Mouse (Mus musculus): ENCODE data around the gene Ripor2.
"Not testable (repeated sequence)": the region's sequence is repeated elsewhere in the genome, so short reads cannot be mapped to it uniquely, and the experiment has no call there.

The Ripor2 gene

DNA sequence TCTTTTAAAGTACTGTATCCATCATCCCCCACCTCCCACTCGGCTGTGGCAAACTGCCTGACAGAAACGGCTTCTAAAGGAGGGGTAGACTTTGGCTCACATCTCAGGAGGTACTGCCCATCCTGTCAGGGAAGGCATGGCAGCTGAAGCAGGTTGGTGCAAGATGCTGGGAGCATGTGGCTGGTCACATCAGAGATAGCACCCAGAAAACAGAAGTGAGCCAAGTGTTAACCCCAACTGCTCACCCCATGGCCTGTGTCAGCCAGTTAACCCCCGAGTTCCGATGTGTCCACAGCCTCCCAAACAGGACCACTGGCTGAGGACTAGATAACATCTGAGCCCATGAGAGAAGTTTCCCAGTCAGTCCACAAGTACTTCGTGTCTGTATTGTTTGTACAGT is 133.6 kb downstream of the Ripor2 start:
- DNase-seq = no peak

DNA sequence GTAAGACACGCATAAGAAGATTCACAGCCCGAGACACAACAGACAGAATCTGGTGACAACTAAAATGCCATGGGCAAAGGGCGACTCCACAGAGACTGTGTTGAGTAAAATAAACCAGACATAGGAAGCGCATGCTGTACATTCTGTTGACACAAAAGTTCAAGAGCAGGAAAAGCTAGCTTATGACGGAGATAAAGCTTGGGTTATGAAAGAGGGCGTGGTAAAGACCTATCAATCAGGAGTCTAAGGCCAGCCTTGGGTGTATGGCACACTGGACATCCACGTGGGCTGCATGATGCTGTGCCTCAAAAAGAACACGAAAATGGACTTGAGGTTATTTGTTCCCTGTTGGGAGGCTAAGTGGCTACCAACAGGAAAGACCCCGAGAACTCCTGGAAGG is 134.5 kb downstream of the Ripor2 start:
- no peak for DNase-seq

DNA sequence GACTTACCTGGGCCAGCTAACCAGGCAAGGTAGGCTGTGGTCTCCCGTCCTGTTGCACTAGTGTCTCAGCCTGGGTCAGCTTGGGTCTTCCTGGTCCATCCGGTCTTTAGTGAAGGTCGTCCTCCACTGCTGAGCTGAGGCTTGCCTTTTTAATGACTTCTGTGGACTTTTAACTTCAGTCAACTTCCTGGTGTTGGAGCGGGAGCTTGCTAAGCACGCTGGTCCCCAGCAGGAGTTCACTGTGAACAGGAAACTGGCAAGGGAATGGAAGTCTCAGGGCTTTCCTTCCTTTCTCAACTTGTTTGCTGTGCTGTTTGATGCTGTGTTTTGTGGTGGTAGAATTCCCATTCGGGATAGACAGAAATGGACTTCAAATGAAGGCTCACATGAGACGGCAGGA is 135.7 kb downstream of the Ripor2 start:
- DNase-seq = no peak

DNA sequence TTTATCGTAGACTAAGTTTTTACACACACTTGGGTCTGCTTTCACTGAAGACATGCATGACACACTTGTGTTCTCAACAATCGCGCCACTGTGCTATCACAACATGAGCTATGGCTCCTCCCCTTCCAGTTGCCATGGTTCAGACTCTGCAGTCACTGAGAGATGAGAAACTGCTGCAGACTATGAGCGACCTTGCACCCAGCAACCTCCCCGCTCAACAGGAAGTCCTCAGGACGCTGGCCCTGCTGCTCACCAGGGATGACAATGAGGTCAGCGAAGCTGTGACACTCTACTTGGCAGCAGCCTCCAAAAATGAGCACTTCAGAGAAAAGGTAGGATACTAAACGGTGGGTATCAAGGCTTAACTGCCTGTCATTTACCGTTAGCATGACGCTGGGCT is 139.5 kb downstream of the Ripor2 start:
- DNase-seq = no peak

DNA sequence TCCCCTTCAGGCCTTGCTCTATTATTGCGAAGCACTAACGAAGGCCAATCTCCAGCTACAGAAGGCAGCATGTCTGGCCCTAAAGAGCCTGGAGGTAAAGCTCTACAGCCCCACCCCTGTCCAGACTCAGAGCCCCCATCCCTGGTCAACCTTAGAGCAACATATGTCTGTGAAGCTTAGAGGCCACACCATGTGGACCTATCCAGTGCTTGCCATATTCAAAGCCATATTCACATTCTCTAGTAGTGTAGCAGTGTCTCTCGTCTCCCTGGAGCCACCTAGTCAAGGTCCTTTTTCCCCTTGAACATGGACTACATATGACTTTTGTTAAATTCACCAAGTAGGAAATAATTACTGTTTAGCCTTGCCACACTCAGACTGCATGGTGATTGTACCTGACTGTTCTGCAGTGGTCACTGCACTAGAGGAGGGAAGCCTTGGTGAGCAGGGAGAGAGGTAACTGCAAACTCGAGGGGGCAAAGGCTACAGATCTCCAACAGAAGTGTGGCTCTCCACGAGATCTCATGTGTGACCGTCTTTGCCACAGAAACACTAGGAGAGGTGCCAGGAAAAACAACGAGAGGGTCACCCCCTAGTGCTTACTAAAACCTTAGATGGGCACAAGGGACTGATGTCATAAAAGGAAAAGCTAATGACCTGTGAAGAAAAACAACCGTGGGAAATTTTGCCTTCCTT is 141.9 kb downstream of the Ripor2 start:
- no peak for DNase-seq

DNA sequence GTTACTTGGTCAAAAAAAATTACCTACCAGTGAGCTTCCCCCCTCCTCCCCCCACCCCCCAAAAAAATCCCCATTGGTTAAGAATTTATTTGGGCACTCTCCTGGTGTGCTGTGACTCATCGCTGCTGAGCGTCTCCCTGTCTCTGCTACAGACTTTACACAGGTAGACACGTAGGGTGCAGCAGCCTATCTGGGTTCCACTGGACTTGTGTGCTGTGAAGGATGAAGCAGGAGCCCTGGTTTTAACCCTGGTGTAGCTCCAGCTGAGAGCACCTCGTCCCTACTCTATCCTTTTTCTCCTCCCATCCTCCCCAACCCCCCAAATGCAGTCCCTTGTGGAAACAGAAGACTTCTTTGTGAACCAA is 142.4 kb downstream of the Ripor2 start:
- DNase-seq = no peak

DNA sequence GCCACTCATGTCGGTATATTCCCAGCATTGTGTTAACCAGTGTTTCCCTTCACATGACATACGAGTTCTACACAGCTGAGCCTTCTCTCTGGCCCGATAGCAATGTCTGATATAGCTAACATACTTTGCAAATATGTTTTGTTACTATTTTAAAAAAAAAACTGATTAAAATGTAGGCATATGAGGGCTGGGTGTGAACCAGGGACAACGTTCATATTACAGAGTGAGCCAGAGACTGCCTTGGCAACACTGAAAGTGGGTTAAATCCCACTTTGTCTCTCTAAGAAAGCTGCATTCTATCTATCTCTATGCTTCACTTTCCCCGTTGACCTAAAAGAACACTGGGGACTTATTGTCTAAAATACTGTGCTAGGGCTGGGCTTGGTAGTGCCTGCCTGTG is 147.1 kb downstream of the Ripor2 start:
- no peak for DNase-seq

DNA sequence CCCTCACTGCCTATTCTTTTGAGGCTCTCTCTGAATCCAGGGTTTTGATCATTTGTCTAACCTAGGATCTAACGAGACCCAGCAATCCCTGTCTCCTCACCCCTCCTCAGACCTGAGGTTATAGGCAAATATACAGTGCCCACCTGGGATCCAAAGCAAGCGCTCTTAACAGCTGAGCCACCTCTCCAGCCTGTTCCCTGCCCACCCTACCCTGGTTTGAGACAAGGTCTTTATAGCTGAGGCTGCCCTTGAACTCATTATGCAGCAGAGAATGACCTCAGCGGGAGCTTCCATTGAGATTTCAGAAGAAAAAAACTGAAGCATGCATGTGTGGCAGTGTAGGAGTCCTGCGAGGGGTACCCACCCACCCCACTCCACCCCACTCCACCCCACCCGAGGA is 152.5 kb downstream of the Ripor2 start:
- no peak for DNase-seq

DNA sequence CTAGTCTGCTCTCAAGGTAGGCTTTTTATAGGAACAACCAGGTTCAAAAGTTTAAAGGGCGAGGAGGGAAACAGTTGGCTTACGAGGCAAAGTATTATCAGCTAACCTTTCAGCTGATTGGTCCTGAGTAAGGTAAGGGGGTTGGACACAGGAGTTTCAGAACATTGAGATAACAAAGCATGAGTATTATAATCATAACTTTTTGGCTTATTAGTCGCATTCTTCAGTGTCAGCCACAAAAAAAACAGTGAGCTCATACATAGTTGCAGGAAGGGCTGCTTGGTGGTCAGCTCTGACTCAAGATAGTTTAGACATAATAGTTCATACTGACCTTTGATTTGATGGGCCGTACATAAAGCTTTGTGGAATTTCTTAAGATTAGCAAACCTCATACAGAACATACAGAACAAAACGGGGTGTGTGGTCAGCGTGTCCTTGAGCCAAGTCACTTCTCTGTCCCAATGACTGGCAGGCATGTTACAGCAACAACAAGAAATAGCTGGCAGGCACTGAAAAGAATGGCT is 153.7 kb downstream of the Ripor2 start:
- DNase-seq = no peak

DNA sequence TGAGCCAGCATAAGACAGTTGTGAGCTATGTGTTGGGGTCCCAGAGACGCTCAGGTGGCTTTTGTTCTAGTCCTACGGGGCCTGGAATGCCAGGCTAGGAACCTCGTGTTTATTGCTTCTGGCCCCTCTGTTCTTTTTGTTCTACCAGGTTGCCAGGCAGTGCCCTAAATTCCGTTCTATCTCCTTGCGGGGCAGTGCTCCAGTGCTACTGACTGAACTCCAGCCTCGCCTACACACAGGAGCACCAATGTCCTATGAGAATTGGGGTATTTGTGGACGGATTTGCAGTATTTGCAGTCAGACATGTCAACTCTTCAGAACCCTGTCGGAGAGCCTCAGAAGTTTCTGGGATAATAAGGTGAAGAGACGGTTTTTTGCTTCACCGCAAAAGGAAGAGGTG is 159.0 kb downstream of the Ripor2 start, which contains the start of gene Armh2:
TSS of gene Armh2 (plus strand) at position 205 of the 400 bp plus-strand sequence.
- no peak for DNase-seq

DNA sequence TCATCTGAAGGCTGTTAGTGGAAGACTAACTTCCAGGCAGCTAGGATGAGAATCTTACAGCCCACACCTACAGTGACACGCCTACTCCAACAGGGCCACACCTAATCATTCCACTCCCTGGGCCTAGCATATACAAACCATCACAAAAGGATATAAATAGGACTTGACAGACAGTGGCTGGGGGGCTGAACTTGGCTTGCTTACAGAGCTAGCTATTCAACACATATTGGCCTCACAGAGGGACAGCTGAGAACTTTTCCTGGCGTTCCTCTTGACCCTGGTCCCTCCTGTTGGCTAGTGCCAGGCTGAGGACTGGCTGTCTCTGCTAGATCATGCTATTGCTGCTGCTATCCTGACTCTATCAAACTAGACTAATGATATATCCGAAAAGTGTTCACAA is 165.8 kb downstream of the Ripor2 start:
- no peak for DNase-seq

DNA sequence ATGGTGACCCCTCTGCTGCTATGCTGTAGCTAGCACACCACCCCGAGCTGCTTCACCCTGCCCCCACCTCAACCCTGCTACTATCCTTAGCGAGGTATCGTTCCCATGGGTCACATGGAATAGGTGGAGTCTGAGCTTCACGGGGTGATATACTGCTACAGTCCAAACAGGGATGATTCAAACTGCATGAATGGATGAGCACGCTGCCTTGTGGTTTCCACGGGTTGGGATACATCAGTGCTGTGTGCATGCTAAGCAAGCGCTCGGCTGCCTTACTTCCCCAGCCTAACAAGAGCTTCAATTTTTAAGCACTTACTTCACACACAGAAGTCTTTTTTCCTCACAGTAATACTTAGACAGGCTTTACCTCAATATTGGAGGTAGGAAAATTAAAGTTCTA is 168.8 kb downstream of the Ripor2 start:
- DNase-seq = no peak

DNA sequence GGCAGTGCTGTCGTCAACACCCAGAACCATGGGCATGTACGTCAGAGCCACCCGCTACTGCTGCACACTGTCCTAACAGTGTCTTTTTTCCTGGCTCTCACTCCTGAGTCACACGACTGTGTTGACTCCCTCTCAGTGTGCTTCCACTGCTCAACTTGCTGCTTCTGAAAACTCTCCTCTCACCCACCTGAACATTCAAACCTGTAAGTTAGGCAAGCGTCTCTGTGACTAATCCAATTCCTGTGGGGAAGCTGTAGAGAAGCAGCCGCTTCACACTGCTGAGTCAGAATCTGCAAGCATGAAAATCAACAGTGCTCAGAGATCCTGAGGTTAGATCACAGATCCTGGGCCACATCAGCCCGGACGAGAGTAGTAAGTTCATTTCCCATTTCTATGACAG is 169.4 kb downstream of the Ripor2 start:
- DNase-seq = no peak

DNA sequence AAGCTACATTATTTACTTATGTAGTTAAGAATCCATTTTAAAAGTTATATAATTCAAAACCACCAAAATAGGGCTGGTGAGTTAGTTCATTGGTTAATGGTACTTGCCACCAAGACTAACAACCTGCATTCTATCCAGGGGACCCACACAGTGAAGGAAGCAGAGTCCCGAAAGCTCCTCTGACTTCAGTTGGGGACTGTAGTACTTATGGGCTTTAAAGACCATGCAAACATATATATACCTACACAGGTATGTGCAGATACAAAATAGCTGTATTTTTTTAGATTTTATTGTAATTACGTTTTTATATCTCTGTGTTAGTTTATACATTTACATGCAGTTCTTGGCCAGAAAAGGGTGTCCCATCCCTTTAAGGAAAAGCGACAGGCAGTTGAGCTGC is 174.8 kb downstream of the Ripor2 start:
- no peak for DNase-seq

DNA sequence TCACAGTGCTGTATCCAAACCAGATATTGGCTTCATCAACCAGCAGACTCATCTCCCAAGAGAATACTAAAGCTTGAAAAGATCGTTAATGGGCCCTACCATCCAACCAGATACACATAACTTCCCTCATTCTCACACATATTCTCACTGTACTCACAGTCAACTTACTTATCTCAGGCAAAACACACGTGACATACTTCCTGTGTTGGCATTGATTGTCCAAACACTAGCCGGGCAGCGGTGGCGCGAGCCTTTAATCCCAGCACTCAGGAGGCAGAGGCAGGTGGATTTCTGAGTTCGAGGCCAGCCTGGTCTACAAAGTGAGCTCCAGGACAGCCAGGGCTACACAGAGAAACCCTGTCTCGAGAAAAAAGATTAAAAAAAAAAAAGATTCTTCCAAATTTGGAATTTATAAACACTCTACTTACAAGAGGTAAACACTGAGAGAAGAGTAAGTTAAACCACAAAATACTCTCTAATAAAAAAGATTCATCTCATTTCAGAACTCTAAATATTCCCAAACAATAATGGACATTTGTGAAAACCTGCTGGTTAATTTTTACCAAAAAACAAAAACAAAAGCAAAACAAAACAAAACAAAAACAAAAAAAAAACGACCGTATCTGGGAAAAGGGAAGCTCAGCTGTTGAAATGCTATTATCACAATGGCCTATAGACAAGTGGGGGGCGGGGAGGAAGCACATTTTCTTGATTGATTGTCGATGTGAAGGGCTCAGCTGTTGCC is 176.0 kb downstream of the Ripor2 start:
- DNase-seq = no peak

DNA sequence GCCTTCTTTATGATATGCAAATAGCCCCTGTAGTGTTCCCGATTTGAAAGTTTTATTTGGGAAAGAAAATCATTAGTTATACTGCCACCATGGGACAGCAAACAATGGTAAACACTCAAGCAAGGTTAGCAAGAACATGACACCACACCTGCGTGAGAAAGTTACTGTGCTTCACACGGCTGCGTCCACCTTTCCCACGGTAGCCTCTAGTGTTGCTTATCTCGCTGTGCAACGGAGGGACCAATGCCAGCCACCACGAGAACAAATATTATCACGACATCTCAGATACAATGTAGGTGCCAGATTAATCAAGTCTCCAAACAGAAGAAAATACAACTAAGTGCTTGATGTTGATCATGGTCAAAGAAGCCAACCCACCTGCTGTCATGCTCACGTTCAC is 177.5 kb downstream of the Ripor2 start:
- DNase-seq = no peak

DNA sequence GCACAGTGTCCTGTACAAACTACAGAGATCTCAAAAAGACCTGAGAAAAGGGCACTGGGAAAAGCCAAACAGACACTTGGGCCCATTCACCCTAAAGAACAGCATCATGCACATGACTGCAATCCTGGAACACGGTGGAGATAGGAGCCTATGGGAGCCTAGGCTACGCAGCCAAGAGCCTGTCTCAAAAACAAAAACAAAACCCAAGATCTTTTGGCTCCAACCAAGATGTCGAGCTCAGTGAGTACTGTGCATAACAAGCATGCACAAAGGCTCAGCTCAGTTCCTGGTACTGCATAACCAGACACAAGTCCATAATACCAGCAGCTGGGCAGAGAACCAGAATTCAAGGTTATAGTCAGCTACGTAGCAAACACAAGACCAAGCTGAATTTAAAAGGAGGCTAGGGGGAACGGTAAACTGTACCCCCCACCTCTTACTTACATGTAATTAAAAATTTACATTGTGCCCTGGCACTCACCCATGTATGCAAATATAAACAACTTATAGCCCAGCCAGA is 178.4 kb downstream of the Ripor2 start:
- no peak for DNase-seq

DNA sequence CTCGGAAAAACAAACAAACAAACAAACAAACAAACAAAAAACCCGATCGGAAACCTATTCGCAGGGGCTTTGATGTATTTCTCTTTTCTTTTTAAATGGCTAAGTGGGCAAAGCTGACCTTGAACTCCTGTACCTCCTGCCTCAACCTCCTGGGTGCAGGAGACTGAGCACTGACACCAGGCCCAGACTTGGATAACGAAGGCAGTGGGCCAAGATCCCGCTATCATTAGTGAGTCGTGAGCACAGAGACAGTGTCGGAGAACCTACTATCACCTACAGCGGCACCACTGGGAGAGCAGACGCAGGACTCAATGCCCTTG is 179.1 kb downstream of the Ripor2 start:
- DNase-seq = no peak

DNA sequence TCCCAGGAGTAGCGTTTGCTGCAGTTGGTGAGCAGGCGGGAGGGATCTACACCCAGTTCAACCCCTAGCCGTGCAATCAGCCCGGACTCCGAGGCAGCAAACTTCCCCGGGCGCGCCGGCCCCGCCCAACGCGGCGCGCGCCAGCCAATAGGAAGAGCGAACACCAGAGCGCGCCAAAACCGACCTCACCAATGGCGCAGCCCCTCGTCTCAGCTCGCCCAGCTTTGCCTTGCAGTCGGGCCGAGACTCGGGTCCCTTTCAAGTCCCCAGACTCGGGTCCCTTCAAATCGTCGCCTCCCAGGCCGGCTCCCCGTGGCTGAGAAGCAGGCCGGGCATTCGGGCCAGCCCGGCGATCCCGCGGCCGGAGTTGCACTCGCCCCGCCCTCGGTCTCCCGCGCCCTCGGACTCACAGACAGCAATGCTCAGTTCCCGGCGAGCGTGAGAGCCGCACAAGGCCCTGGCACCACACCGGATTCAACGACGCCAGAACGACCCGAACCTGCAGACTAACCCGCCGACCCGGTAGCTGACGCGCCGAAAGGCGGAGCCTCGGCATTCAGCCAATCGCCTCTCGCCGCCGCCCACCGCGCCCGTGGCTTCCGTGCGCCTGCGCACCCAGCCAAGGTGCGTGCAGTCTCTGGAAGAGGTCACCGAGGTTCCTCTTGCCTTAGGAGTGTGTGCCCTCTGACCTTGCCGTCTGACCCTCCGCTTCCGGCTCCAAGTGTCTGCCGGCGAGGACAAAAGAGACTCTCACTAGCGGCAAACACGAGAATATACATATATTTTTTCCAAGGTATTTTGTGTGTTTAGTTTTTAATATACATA is 179.6 kb downstream of the Ripor2 start, which contains the start of gene Gmnn:
TSS of gene Gmnn (minus strand) at position 521 of the 825 bp plus-strand sequence.
- peak; percentile 86 to 91 for DNase-seq

DNA sequence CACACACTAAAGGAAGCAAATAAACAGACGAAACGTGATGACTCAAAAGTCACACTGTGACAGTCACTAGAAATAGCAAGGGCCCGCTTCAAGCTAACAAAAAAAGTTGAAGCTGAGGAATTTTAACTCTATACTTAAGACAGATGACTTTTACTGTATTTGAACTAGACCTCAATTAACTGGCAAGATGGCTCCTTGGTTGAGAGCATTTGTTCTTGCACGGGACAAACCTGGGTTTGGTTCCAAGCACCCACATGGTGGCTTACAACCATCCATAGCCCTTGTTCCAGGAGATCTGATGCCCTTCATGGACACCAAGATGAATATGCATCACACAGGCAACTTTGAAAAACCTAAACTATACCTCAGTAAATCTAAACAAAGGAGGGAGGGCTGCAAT is 180.3 kb downstream of the Ripor2 start:
- no peak for DNase-seq

DNA sequence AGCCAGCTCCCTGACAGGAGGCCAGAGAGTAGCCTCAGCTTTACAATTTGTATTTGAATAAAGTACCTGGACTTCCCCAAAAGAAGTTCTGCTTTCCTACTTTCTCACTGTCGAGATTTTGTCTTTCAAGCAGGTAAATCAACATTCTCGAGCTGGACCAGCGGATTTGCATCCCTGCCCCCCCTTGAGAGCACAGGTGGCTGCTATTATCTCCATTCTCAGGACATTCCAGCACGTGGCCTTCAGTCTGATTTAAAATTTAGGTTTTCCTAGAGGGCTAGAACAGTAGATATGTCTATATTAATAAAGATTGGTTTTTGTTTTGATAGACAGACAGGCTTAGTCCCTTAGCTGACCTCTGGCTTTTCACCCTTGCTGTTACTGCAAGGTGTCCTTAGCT is 185.8 kb downstream of the Ripor2 start:
- DNase-seq = not testable (repeated sequence)

DNA sequence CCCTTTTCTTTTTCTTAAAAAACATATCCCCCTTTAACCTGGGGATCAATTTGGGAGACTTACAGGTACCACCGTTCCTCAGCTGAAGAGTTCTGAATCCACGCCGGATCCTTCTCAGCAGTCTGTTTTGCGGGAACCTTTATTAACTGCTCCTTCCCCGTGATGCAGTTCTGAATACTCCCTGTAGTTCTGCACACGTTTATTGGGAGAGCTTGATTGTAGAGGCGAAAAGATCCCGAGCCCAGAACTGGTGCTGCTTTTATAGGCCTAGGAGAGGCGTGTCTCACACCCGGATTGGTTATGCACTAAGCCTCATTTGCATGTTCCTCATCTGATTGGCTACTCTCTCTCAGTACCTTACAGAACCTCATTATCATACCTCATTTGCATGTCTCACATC is 189.5 kb downstream of the Ripor2 start:
- not testable (repeated sequence) for DNase-seq

DNA sequence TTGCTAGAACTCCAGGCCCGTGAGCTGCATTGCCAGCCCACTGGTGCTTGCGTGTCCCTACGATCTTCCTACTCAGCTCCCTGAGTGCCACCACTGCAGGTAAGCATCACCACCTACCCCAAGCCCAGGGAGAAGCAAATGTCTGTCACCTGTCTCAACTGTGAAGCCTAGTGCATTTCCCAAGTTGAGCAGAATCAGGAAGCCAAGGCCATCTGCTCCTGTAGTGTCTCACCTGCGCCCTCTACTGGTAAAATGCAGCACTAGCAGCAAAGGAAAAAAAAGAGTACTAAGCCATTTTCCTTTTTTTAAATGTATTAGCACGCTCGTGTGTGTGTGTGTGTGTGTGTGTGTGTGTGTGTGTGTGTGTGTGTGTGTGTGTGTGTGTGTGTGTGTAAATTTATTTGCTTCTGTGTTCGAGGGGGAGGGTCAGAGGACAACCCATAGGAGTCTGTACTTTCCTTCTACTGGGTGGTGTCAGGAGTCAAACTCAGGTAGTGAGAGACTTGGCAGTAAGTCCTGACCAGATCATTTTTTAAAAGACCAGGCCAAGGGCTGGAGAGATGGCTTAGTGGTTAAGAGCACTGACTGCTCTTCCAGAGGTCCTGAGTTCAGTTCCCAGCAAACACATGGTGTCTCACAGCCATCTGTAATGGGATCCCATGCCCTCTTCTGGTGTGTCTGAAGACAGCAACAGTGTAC is 194.3 kb downstream of the Ripor2 start:
- peak; percentile 45 to 69 for DNase-seq

Data from cerebellum, postnatal 25 days (tissue).